Mouse (Mus musculus) brain, embryonic 14.5 days (tissue): ENCODE measurements around the gene Cdc42ep1.

Experiments
- CTCF ChIP-seq: fragments of 200-500 bp; IDR thresholded peaks from 2 replicates; pipeline ENCODE4 v1.5.1; 2012; ENCODE audit warnings: inconsistent platforms, mild to moderate bottlenecking, moderate library complexity, borderline replicate concordance; ENCODE audit not compliant: insufficient read depth, insufficient read length; ENCODE audit errors: extremely low read depth
- POLR2A ChIP-seq: fragments of 200-500 bp; IDR thresholded peaks from 2 replicates; pipeline ENCODE4 v1.6.1; 2012; ENCODE audit warnings: mild to moderate bottlenecking, inconsistent platforms, borderline replicate concordance; ENCODE audit not compliant: poor library complexity, insufficient read depth, insufficient read length, severe bottlenecking; ENCODE audit errors: extremely low read depth

GRCm38 (mm10) chr15:78899740-78900584 lies 57.5 kb downstream of the Cdc42ep1 start, which contains the start of gene Sh3bp1:
- no peak for TF ChIP-seq CTCF
- TF ChIP-seq POLR2A = 0 out of 2 replicates have a peak, but pooled peaks have one; percentile 5
